Mouse (Mus musculus): ENCODE data around the gene Ube2g1.

GRCm38 (mm10) chr11:72578471-72578870 is 28.6 kb upstream of the Ube2g1 start:
- no peak for TF ChIP-seq EP300 (IDR thresholded peaks at IDR 0.05; ENCODE audit: low read depth)
- TF ChIP-seq CTCF (IDR thresholded peaks at IDR 0.05; ENCODE audit: low read depth), result no peak

Measured in liver, embryonic 14.5 days (tissue).